Mouse (Mus musculus) heart, adult 18-20 months (tissue): ENCODE results near the gene Efcab9. TPM values are rescaled to one million over a fixed set of nuclear protein-coding genes. Genes with fewer than 3 reads are reported as not detected.

ENCODE experiments used
- DNase-seq, 2 experiments: peaks; one replicate each; pipeline ENCODE4 v3.0.0; 2021 to 2022; ENCODE audit warnings: mixed read lengths in 1 of 2
- total RNA-seq, 2 experiments: library from RNA; stranded (reverse); gene quantifications; 2 replicates each; pipeline ENCODE4 v1.2.3; 2021

The Efcab9 gene
- total RNA-seq, 2 experiments from 2014 or later = 0.46 TPM; not detected in 1

GRCm38 (mm10) chr11:32495283-32495682, 36.6 kb downstream of the Efcab9 start:
- DNase-seq = no peak

DNA sequence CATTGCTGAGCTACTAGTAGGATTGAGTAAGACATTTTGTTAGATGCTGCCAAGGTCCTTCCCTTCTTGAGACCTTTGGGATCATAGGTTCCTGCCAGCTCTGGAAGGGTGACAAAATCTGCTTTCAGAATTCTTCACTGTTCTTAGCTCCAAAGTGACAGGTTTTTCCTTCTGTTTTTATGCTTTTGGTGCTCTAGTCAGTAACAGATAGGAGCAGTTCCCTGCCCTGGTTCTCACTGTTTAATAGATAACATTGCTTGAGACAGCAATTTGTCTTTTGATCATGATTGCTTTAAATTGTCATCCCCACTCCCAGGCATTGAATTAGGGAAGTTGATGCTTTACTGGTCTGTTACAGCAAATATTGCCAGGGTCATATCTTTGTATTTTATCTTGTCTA, 38.6 kb downstream of the Efcab9 start:
- DNase-seq = peak; percentile 46 to 54

DNA sequence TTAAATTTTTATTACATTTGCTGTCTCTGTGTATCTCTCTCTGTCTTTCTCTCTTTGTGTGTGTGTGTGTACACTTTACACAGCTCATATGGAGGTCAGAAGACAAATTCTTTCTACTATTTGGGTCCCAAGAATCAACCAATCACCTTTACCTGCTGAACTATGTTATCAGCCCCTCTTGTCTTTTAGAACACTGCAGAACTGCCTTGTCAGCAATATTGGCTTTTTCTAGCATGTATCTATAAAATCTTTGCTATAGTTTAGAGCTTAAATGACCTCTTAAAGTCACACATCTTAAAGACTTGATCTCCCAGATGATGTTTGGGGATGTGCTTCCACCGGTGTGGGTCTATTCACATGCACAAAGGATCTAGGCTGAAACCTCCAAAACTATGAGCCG, 40.8 kb downstream of the Efcab9 start:
- DNase-seq = no peak

GRCm38 (mm10) chr11:32488808-32489670, 42.8 kb downstream of the Efcab9 start:
- DNase-seq = no peak

DNA sequence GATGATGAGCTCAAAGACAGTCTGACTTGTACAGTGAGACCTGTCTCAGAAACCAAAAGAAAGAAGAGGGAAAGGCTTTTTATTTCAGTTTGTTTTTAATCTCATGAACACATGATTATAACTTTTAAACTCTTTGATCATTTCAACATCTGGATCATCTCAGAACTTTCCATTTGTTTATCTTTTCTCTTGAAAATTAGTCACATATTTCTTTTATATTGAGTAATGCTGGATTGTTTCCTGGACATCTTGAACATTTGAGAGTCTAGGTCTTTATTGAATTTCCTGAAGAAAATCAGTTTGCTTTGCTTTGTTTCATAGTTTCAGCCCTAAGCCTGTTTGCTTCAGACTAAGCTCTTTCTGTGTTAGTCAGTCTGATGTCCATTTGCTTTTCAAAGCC, 43.5 kb downstream of the Efcab9 start:
- peak in 1 of 2 experiments; percentile 42 for DNase-seq

GRCm38 (mm10) chr11:32487501-32487900, 44.4 kb downstream of the Efcab9 start:
- no peak for DNase-seq

DNA sequence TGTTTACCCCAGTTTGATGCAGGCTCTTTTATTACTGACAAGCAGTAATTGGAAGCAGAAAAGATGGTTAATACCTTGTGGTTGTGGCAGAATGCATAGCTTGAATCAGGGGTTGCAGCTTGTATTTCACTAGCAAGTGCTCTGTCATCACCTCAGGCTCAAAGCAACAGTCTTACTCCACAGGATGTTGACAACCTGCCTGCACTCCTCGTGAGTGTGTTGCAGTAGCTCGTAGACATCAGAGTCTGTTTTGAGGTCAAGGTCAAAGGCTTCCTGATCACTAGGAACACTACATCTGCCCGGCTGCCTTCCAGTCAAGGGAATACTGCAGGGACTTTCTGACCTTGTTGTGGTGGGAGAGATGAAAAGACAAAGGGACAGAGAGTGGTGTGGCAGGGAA, 45.3 kb downstream of the Efcab9 start:
- no peak for DNase-seq

GRCm38 (mm10) chr11:32485290-32485689, 46.6 kb downstream of the Efcab9 start:
- DNase-seq = no peak

DNA sequence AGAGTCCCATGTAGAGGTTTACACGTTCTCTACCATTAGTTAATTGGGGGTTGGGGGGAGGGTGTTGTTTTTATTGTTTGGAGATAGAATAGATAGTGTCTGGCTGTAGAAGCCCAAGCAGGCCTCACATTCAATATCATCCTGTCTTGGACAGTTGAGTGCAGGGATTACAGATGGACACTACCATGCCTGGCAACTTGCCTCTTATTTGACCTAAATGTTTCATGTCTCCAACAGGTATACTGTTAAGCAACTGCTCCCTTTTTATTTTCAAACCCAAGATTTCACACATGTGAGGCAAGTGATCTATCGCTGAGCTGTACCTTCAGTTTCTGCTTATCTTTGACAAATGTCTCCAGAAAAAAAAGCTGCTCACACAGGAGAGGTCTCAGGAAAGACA, 50.4 kb downstream of the Efcab9 start:
- DNase-seq = no peak

DNA sequence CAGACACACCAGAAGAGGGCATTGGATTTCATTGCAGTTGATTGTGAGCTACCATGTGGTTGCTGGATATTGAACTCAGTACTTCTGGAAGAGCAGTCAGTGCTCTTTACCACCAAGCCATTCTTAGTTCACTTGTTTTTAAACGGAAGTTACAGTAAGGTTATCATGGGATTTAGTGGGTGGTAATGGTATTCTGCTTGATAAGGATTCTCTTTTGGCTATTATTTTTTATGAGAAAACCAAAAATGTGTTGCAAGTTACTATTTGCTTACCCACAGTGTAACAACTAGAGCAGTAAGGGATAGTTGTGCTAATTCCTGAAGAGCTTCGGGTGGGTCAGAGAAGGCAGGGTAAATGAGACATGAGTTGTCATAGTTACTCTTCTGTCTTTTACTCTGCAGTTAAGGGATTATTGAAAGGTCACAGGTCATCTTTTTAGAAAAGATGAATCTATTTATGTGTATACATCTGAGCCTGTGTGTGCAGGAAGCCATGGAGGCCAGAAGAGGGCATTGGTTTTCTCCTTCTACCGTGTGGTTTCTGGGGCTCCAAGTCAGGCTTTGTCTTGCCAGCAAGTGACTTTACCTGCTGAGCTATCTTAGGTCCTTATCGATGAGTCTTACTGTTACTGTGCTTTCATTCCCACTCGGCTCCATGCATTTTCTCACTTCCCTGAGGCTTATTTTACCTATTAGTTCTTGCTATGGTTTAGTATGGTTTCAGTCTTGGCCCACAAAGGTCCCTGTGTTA, 56.2 kb downstream of the Efcab9 start:
- DNase-seq = no peak

DNA sequence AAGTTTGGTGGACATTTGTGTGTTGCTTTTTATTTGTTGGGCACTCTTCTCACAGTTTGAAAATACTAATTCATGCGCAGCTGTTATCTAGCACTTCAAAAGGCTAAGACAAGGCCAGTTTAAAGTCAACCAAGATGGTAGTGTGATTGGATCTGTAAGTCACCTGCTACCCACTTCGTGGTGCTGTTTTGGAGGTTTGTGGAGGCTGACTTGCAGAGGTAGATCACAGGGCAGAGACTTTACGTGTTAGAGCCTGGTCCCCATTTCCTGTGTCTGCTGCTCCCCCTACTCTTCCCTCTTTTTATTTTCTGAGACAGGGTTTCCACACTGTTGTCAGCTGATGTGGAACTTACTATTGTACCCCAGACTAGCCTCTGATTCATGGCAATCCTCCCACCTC, 57.2 kb downstream of the Efcab9 start:
- DNase-seq = no peak

Other genes with a start within 250 kb of the Efcab9 start
- gene Hba-a1, start 248.6 kb downstream of the Efcab9 start, total RNA-seq = 1,000 to 10,000 TPM; 7,280 to 8,683 TPM
- gene Hbq1b, start 245.1 kb downstream of the Efcab9 start, total RNA-seq = 1 to 10 TPM in 1 of 2 experiments, not detected in 1; 1.4 TPM
- gene Hba-a2, start 235.6 kb downstream of the Efcab9 start, total RNA-seq = 1,000 to 10,000 TPM; 8,094 to 8,438 TPM
- 1 to 10 TPM in 1 of 2 experiments, under 1 TPM in 1; 0.87 to 1.2 TPM for gene Hbq1a, start 232.0 kb downstream of the Efcab9 start, total RNA-seq
- gene Sh3pxd2b, start 184.3 kb downstream of the Efcab9 start, total RNA-seq = 1 to 10 TPM; 5.9 to 6.1 TPM
- gene Ubtd2, start 76.7 kb downstream of the Efcab9 start, total RNA-seq = 1 to 10 TPM; 3.4 to 4.2 TPM
- gene Stk10, start 1.2 kb upstream of the Efcab9 start, total RNA-seq = 10 to 100 TPM in 1 of 2 experiments, 1 to 10 TPM in 1; 8.2 to 11.6 TPM
- gene Fbxw11, start 110.6 kb upstream of the Efcab9 start, total RNA-seq = 10 to 100 TPM; 47.4 to 52.1 TPM